ENCODE assay signal across 14 mouse cellular contexts in the genomic region with DNA sequence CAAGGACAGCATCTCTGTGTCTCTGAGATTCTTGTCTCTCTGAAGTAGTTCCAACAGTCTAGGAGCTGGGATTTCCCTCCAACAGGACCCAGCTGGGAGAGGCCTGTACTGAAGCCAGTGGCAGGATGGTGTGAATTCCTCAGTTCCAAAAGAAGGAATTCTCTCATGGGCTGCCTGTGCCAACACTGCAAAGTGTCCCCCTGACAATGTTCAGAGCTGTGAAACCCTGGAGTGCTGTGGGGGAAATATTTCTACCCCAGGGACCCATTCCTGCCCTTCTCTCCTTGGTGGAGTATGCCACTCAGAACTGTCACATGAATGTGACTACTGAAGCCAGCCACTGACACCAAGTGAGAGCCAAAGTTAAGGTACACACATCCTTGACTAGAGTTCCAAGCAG.
"Had no signal": no experiment of that assay in that cellular context is flagged by ENCODE, and none has a peak within 500 bp of the region (broad histone marks: within the 10 kb centered on the region; RNA-seq: fewer than 3 reads in every experiment).

No protein-coding gene starts in this region.

- H3K4me3 ChIP-seq: limb, embryonic 13.5 days; midbrain, embryonic 10.5 days; myocyte had no signal

- DNase-seq: kidney, postnatal 10 days; kidney, postnatal 4 days; left cerebral cortex, postnatal 4 days; lung, adult 18-20 months; lung, postnatal 4 days; midbrain, embryonic 14.5 days; right cerebral cortex, adult 18-20 months; right cerebral cortex, postnatal 25 days; thymus, postnatal 36 days had no signal

- H3K27ac ChIP-seq: limb, embryonic 13.5 days; liver, embryonic 14.5 days; midbrain, embryonic 10.5 days had no signal

- H3K36me3 ChIP-seq: limb, embryonic 13.5 days; midbrain, embryonic 10.5 days had no signal

- H3K4me2 ChIP-seq: limb, embryonic 13.5 days had no signal

- H3K4me1 ChIP-seq: limb, embryonic 13.5 days; midbrain, embryonic 10.5 days had no signal

- ATAC-seq: lung, postnatal 0 days had no signal

- H3K9me3 ChIP-seq: limb, embryonic 13.5 days; midbrain, embryonic 10.5 days had no signal

- H3K9ac ChIP-seq: limb, embryonic 13.5 days; liver, embryonic 14.5 days had no signal

- H3K27me3 ChIP-seq: limb, embryonic 13.5 days had no signal
